Mouse (Mus musculus) testis, adult 2 months (tissue): Measurements from ENCODE around the gene Hspa1l.

Experiments used
- CTCF ChIP-seq: fragments of 200-500 bp; IDR thresholded peaks from 2 replicates; pipeline ENCODE4 v1.5.1; 2012; ENCODE audit warnings: low read depth, mild to moderate bottlenecking, inconsistent platforms, low read length, moderate library complexity; ENCODE audit not compliant: control insufficient read depth, insufficient read depth, insufficient replicate concordance
- POLR2A ChIP-seq: fragments of 200-500 bp; IDR thresholded peaks from 2 replicates; pipeline ENCODE4 v1.6.1; 2012; ENCODE audit warnings: low read depth, mild to moderate bottlenecking, inconsistent platforms, low read length, moderate library complexity; ENCODE audit not compliant: control insufficient read depth

- TF ChIP-seq POLR2A = no peak
- no peak for TF ChIP-seq CTCF
Measured at GRCm38 (mm10) chr17:35026206-35026605, 53.7 kb downstream of the Hspa1l start.
